Mouse (Mus musculus) cerebral cortex, adult 2 months (tissue): ENCODE data around the gene Mrgpra3.

Experiments
- WGBS: fragments of 180-500 bp; shearing (Covaris S2); methylation state at CpG from one replicate; pipeline ENCODE4 v1.1.7; 2018; 5-methylcytosine and 5-hydroxymethylcytosine counted together

The Mrgpra3 gene

DNA sequence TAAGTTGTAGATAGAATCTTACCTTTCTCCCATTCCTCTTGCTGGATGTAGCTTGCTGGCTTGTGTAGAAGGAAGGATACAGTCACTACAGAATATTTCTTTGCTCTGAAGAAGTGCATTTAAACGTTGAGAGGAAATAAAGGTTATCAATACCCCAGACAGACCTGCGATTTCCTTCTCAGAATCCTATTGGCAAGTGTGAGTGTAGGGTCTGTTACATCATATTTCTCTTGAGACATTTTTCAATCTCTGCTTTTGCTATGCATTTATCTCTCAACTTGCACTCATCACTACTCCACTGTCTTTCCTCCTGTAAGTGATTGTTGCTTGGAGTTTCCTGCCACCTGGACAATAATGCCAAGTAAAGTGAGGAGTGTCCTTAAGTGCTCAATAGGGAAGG, at the start of gene Mrgpra3:
TSS of gene Mrgpra3 (minus strand) at position 101 of the 400 bp plus-strand sequence.
- 68% methylated on average over 2 of the region's 2 CpGs for WGBS
